Mouse (Mus musculus): ENCODE results near the gene Cracr2b.

Cracr2b gene

GRCm38 (mm10) chr7:141486239-141486638 is 25.3 kb downstream of the Cracr2b start:
- no peak for DNase-seq (ENCODE audit: low spot score)

GRCm38 (mm10) chr7:141487141-141487540 is 26.2 kb downstream of the Cracr2b start:
- no peak for DNase-seq (ENCODE audit: low spot score)

DNA sequence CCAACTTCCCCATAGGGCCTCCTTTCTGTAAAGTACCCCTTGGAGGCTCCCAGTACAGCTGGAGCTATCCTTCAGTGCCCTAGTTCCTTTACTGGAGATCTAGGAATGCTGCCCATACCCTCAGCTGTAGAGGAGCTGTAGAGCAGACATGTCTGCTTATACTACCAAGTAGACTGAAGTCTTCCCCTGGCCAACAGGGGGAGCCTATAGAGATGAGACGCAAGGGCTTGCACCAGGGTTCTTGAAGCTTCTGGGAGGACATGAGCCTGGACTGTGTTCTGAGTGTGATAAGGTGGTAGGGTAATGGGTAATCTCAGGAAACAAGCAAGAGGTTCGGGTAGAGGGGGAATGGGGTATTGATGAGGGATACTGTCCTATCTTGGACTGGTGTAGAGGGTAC is 30.3 kb downstream of the Cracr2b start:
- DNase-seq (ENCODE audit: low spot score): no peak

- DNase-seq (ENCODE audit: low spot score): no peak
Measured at GRCm38 (mm10) chr7:141492738-141493137, 31.8 kb downstream of the Cracr2b start.

DNA sequence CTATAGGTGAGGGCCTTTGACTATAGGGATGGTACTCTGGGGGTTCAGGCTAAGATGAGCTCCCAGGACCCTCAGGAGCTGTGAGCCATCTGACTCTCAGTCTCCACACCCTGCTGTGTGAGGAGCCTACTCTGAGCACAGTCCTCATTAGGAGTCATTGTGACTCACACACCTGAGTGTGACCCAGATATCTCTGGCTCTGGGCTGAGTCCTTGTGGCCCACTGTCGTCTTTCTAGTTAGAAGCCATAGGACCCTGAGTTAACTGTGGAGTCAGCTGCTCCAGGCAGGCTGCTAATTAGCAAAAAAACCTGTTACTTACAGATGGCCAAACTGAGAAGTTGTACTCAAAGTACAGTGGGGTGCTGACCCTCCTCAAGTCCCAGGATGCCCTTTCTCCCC is 32.8 kb downstream of the Cracr2b start:
- no peak for DNase-seq (ENCODE audit: low spot score)

- no peak for DNase-seq (ENCODE audit: low spot score)
Measured at GRCm38 (mm10) chr7:141495379-141495778, 34.5 kb downstream of the Cracr2b start.

GRCm38 (mm10) chr7:141495940-141496339 is 35.0 kb downstream of the Cracr2b start:
- no peak for DNase-seq (ENCODE audit: low spot score)

DNA sequence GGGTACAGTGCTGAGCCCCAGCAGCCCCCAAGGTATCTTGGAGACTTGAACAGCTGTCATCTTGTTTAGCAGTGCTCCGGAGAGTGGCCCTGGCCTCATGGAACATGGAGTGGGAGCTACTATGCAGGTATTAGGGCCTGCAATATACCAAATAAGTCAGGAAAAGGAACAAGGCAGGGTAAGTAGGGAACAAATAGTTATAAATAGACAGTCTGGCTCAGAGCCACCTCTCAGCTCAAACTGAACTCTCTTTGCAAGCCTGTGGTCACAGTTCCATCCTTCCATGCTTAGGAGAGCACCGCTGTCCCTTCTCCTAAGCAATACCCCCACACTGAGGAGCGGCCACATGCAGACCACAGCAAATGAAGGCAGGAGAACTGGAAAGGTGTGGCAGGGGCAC is 36.7 kb downstream of the Cracr2b start:
- DNase-seq (ENCODE audit: low spot score): no peak

GRCm38 (mm10) chr7:141501820-141502555 is 41.1 kb downstream of the Cracr2b start:
- no peak for DNase-seq (ENCODE audit: low spot score)

GRCm38 (mm10) chr7:141502556-141502905 is 41.6 kb downstream of the Cracr2b start:
- no peak for DNase-seq (ENCODE audit: low spot score)

GRCm38 (mm10) chr7:141506278-141506677 is 45.4 kb downstream of the Cracr2b start:
- no peak for DNase-seq (ENCODE audit: low spot score)

GRCm38 (mm10) chr7:141508160-141508559 is 47.3 kb downstream of the Cracr2b start:
- DNase-seq (ENCODE audit: low spot score): no peak

DNA sequence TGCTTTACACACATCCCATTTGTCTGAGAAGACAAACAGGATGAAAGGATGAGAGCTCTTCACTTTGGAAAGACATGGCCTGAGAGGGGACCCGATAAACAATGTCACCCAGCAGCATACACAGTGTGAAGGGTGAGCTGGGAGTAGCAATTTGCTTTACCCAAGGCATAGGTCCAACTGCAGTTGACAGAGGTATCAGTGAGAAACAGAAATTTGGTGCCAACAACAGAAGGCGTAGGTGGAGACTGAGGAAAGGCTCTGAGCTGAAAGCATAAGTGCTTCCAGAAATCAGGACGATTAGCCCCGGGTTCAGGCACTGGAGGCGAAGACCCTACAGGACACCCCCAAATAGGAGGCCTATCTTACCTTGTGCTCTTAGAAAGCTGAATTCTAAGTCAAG is 49.3 kb downstream of the Cracr2b start:
- DNase-seq (ENCODE audit: low spot score): no peak

GRCm38 (mm10) chr7:141510681-141511191 is 49.8 kb downstream of the Cracr2b start:
- DNase-seq (ENCODE audit: low spot score): no peak
